Mouse (Mus musculus) heart, embryonic 16.5 days (tissue): ENCODE data around the gene Dnaic2. TPM values are rescaled to one million over a fixed set of nuclear protein-coding genes. Genes with fewer than 3 reads are reported as not detected.

Source experiments
- ATAC-seq: fragments of 200-750 bp; cut with Nextera tagmentation; replicated peaks from 2 replicates; pipeline ENCODE4 v1.8.0; 2017; ENCODE audit warnings: moderate number of reproducible peaks; ENCODE audit not compliant: insufficient read depth, low FRiP score; ENCODE audit errors: extremely low read depth
- H3K27ac ChIP-seq: fragments of 300-500 bp; sonication (generic); 2 replicates; pipeline ENCODE4 v1.5.1; 2014; ENCODE audit warnings: mild to moderate bottlenecking, low read length, control low read depth, moderate library complexity
- H3K27me3 ChIP-seq: fragments of 300-500 bp; sonication (generic); 2 replicates; pipeline ENCODE4 v1.6.1; 2014; ENCODE audit warnings: low read length, mixed read lengths; ENCODE audit not compliant: control insufficient read depth, insufficient read depth
- H3K36me3 ChIP-seq: fragments of 300-500 bp; sonication (generic); 2 replicates; pipeline ENCODE4 v1.6.1; 2014; ENCODE audit not compliant: control insufficient read depth, insufficient read depth
- H3K4me1 ChIP-seq: fragments of 300-500 bp; sonication (generic); 2 replicates; pipeline ENCODE4 v1.6.1; 2014; ENCODE audit warnings: low read length, mixed read lengths; ENCODE audit not compliant: control insufficient read depth, insufficient read depth
- H3K4me2 ChIP-seq: fragments of 300-500 bp; sonication (generic); 2 replicates; pipeline ENCODE4 v1.6.1; 2014; ENCODE audit warnings: low read depth, mild to moderate bottlenecking, control low read depth, low read length
- H3K4me3 ChIP-seq: fragments of 300-500 bp; sonication (generic); 2 replicates; pipeline ENCODE4 v1.5.1; 2014; ENCODE audit warnings: mild to moderate bottlenecking, control low read depth, low read length
- H3K9ac ChIP-seq: fragments of 300-500 bp; sonication (generic); 2 replicates; pipeline ENCODE4 v1.6.1; 2014; ENCODE audit warnings: low read length, control low read depth
- H3K9me3 ChIP-seq: fragments of 300-500 bp; sonication (generic); replicated peaks from 2 replicates; pipeline ENCODE4 v1.6.1; 2016; ENCODE audit warnings: low read length; ENCODE audit not compliant: control insufficient read depth
- WGBS: fragments of 180-500 bp; shearing (Covaris S2); extraction: QIAGEN DNeasy Blood & Tissue Kit; methylation state at CpG from one replicate; pipeline ENCODE4 v1.1.7; 2014; 5-methylcytosine and 5-hydroxymethylcytosine counted together
- polyA plus RNA-seq: library from polyadenylated mRNA; unstranded; fragments of >200 nt; fragmentation: Nextera tagmentation; extraction: Ambion mirVana; gene quantifications from 2 replicates; pipeline ENCODE4 v1.2.1, GENCODE M21; 2015

Dnaic2 gene
- polyA plus RNA-seq, 1 experiment from 2014 or later = 1.1 TPM

- Histone ChIP-seq H3K9ac (no peak overlapping the region), H3K9me3 (no peaks in the 10 kb centered on the region), H3K4me3 (no peak overlapping the region), H3K36me3 (no peaks in the 10 kb centered on the region), H3K4me1 (no peaks in the 10 kb centered on the region), H3K27ac (no peak overlapping the region), H3K4me2 (no peak overlapping the region), H3K27me3 (no peaks in the 10 kb centered on the region)
- no peak for ATAC-seq
- WGBS = 86% methylated on average over 7 of the region's 7 CpGs
Measured at GRCm38 (mm10) chr11:114698496-114698895, 28.7 kb upstream of the Dnaic2 start.

GRCm38 (mm10) chr11:114699511-114699910, 27.7 kb upstream of the Dnaic2 start:
- H3K9ac ChIP-seq = no peak overlapping the region
- H3K4me3 ChIP-seq = no peak overlapping the region

DNA sequence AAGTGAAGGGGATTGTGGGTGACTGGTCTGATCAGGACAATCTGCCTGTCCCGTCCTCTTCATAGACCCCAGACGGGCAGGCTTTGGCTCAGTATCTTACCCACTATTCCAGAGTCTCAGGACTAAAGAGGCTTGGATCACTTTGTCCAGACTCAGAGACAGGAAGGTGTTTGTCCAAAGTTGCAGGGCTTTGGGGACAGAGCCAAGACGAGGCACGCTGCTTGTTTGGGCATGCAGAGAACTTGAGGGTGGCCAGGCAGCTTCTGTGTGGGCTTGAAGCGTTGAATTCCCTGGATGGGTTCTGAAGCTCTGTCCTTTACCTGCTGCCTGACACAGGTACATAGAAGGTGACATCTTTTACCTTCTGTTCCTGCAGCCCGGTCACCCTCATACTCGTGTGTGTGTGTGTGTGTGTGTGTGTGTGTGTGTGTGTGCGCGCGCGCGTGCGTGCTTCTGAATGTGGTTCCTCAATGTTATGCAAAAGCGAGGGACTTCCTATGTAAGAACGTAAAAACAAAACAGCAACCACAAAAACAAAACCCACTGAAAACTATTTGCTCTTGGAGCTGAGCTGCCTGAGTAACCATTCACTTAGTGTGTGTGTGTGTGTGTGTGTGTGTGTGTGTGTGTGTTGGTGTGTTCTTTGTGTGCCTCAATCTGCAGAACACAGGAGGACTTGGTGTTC, 24.8 kb upstream of the Dnaic2 start:
- Histone ChIP-seq H3K27me3 (no peaks in the 10 kb centered on the region), H3K27ac (no peak overlapping the region), H3K36me3 (no peaks in the 10 kb centered on the region), H3K9me3 (no peaks in the 10 kb centered on the region), H3K4me2 (no peak overlapping the region), H3K4me3 (no peak overlapping the region), H3K9ac (no peak overlapping the region), H3K4me1 (peaks cover 6% of the 10 kb centered on the region; the same call in 1 of the 2 replicates)
- WGBS = 87% methylated on average over 15 of the region's 15 CpGs
- no peak for ATAC-seq

More at GRCm38 (mm10) chr11:114699511-114699910, 27.7 kb upstream of the Dnaic2 start:
- no peaks in the 10 kb centered on the region for H3K27me3 ChIP-seq
- no peak overlapping the region for H3K4me2 ChIP-seq
- no peaks in the 10 kb centered on the region for H3K9me3 ChIP-seq
- WGBS = 64% methylated on average over 12 of the region's 12 CpGs
- H3K27ac ChIP-seq = peak overlapping the region; percentile 26
- ATAC-seq = peak; percentile 38; the same call in 1 of the 2 replicates
- no peaks in the 10 kb centered on the region for H3K36me3 ChIP-seq
- peaks cover 6% of the 10 kb centered on the region; the same call in 1 of the 2 replicates for H3K4me1 ChIP-seq

GRCm38 (mm10) chr11:114702996-114703361, 24.2 kb upstream of the Dnaic2 start:
- ATAC-seq = no peak
- H3K36me3 ChIP-seq = no peaks in the 10 kb centered on the region
- 82% methylated on average over 6 of the region's 6 CpGs for WGBS
- H3K4me3 ChIP-seq = no peak overlapping the region
- H3K4me1 ChIP-seq = peaks cover 6% of the 10 kb centered on the region; the same call in 1 of the 2 replicates
- H3K4me2 ChIP-seq = no peak overlapping the region
- no peak overlapping the region for H3K27ac ChIP-seq
- no peaks in the 10 kb centered on the region for H3K27me3 ChIP-seq
- no peaks in the 10 kb centered on the region for H3K9me3 ChIP-seq
- H3K9ac ChIP-seq = no peak overlapping the region

DNA sequence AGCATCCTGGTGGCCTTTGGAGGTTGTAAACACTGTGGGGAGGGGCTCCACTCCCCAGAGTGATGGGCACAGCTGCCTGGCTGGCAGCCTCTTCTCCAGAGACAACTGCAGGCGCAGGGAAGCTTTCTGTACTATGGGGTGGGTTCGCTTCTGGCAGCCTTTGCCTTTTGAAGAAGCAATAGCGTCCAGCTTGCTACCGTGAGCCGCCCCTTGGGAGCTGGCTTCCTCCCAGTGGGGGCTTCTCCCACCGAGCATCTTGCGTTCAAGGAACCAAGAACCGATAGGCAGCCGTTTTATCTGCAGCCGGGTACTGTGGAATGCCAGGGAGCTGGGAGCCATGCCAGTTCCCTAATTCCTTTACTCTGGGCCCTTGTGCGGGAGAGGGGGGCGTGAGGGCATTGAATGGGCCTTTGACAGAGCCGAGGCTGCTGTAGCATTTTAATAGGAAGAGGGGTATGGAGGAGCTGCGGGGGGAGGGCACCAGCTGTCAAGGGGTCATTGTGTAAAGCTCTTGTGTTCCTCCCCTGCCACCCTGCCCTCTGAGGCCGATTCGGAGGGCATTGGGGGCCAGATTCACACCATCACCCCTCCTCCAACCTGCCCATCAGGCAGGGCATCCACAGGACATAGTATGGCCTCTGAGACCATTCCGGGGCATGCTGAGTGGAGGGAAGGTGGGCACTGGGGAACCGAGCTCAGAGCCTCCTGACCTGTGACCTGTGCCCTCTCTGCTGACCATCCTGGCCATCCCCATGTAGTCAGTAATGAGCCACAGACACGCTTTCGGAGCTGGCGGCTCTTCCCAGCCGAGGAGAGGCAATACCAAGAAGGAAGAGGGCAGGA, 22.9 kb upstream of the Dnaic2 start:
- no peak overlapping the region for H3K4me3 ChIP-seq
- H3K9ac ChIP-seq = no peak overlapping the region
- WGBS = 46% methylated on average over 22 of the region's 22 CpGs
- H3K27ac ChIP-seq = no peak overlapping the region
- H3K36me3 ChIP-seq = no peaks in the 10 kb centered on the region
- peaks cover 6% of the 10 kb centered on the region; the same call in 1 of the 2 replicates for H3K4me1 ChIP-seq
- H3K4me2 ChIP-seq = peak overlapping the region; percentile 24; the same call in 1 of the 2 replicates
- peak; percentile 59; the same call in 1 of the 2 replicates for ATAC-seq
- no peaks in the 10 kb centered on the region for H3K9me3 ChIP-seq
- H3K27me3 ChIP-seq = no peaks in the 10 kb centered on the region

DNA sequence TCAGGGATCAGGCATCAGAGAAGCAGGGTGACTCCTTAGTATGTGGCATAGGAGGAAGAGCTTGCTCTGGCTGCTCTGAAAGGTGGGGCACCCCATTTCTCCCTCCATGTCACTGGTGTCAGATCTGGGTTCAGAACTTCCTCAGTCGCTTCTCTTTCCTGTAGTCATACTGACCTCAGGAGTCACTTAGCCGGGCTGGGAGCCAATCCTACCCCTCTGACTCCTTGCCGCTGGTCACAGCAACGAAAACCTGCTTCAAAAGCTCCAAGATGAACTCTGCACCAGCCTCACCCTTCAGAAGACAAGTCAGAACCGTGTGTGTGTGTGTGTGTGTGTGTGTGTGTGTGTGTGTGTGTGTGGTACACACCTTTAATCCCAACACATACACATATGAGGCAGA, 20.9 kb upstream of the Dnaic2 start:
- H3K27me3 ChIP-seq = no peaks in the 10 kb centered on the region
- H3K9me3 ChIP-seq = no peaks in the 10 kb centered on the region
- H3K4me2 ChIP-seq = no peak overlapping the region
- H3K4me1 ChIP-seq = peaks cover 6% of the 10 kb centered on the region; the same call in 1 of the 2 replicates
- no peak overlapping the region for H3K9ac ChIP-seq
- H3K36me3 ChIP-seq = no peaks in the 10 kb centered on the region
- WGBS = 66% methylated on average over 5 of the region's 5 CpGs
- no peak overlapping the region for H3K4me3 ChIP-seq
- no peak overlapping the region for H3K27ac ChIP-seq
- no peak for ATAC-seq

DNA sequence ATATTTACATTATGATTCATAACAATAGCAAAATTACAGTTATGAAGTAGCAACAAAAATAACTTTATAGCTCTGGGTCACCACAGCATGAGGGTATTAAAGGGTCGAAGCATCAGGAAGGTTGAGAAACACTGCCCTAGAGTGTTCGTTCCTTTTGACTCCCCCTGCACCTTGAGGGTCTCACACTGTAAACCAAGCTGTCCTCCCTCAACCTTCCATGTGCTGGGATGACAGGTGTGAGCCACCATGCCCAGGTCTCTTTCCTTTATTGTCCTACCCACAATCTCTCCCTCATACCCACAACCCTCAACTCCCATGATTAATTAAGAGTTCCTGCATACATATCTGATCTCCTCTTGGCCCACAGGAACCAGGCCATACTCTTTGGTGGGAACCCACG, 15.8 kb upstream of the Dnaic2 start:
- no peak overlapping the region for H3K4me3 ChIP-seq

GRCm38 (mm10) chr11:114711861-114712260, 15.3 kb upstream of the Dnaic2 start:
- 82% methylated on average over 12 of the region's 12 CpGs for WGBS
- Histone ChIP-seq H3K4me1 (no peaks in the 10 kb centered on the region), H3K9me3 (no peaks in the 10 kb centered on the region), H3K4me3 (no peak overlapping the region), H3K27me3 (no peaks in the 10 kb centered on the region), H3K4me2 (no peak overlapping the region), H3K36me3 (no peaks in the 10 kb centered on the region), H3K9ac (no peak overlapping the region), H3K27ac (no peak overlapping the region)
- no peak for ATAC-seq

More for the DNA sequence above, 15.8 kb upstream of the Dnaic2 start:
- no peak for ATAC-seq
- no peaks in the 10 kb centered on the region for H3K4me1 ChIP-seq
- H3K36me3 ChIP-seq = no peaks in the 10 kb centered on the region
- no peak overlapping the region for H3K9ac ChIP-seq
- WGBS = 87% methylated on average over 3 of the region's 3 CpGs
- H3K27ac ChIP-seq = no peak overlapping the region
- H3K4me2 ChIP-seq = no peak overlapping the region
- no peaks in the 10 kb centered on the region for H3K27me3 ChIP-seq
- no peaks in the 10 kb centered on the region for H3K9me3 ChIP-seq

DNA sequence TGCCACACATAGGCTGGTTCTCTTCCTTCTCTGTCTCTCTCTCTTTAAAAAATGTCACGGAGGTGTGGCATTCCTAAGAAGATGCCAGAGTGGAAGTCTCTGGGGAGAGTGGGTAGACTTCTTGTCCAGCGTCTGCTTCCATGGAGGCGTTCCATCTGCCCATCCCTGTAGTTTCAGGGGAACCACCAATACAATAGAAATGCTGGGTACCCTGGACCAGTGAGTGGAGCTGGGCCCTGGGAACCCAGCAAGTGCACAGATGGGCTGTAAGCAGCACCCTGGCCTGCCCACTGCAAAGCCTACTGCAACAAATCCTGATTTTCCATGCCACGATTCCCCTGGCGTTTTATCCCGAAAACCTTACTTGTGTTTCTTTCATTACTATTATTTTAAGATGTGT, 12.7 kb upstream of the Dnaic2 start:
- H3K4me3 ChIP-seq = no peak overlapping the region
- no peaks in the 10 kb centered on the region for H3K9me3 ChIP-seq
- no peak overlapping the region for H3K4me2 ChIP-seq
- WGBS = 79% methylated on average over 6 of the region's 6 CpGs
- no peak for ATAC-seq
- no peaks in the 10 kb centered on the region for H3K27me3 ChIP-seq
- H3K27ac ChIP-seq = no peak overlapping the region
- H3K4me1 ChIP-seq = no peaks in the 10 kb centered on the region
- H3K9ac ChIP-seq = no peak overlapping the region
- no peaks in the 10 kb centered on the region for H3K36me3 ChIP-seq
